ENCODE assay signal across 28 mouse cellular contexts in genomic region chr13:107175891-107176290, GRCm38 (mm10).
A peak's percentile ranks its signal among the peaks of the same experiment; 100 is the strongest.
DNase-seq lines count a peak whose midpoint lies in the region; ATAC-seq and TF ChIP-seq lines count a peak whose summit lies in the region.
"Had no signal": no experiment of that assay in that cellular context is flagged by ENCODE, and none has a peak within 500 bp of the region (broad histone marks: within the 10 kb centered on the region; RNA-seq: fewer than 3 reads in every experiment).

No protein-coding gene starts in this region.

- H3K4me3 ChIP-seq in forebrain, embryonic 13.5 days: no peak overlapping the region
- H3K4me3 ChIP-seq in forebrain, embryonic 11.5 days (ENCODE audit: low read depth, low read length): no peak overlapping the region
- H3K4me3 ChIP-seq in layer of hippocampus, adult 2 months: no peak overlapping the region
- no peak overlapping the region for H3K4me3 ChIP-seq in forebrain, postnatal 0 days (ENCODE audit: low read depth, low read length)
- H3K4me3 ChIP-seq: embryonic facial prominence, embryonic 10.5 days; embryonic facial prominence, embryonic 15.5 days; heart, adult 2 months; heart, embryonic 12.5 days; limb, embryonic 13.5 days; megakaryocyte, embryonic 14.5 days; midbrain, embryonic 13.5 days; stomach, embryonic 15.5 days had no signal

- H3K9me3 ChIP-seq in forebrain, embryonic 13.5 days (replicated peaks): no peaks in the 10 kb centered on the region
- no peaks in the 10 kb centered on the region for H3K9me3 ChIP-seq in forebrain, embryonic 11.5 days (ENCODE audit: control insufficient read depth, low read length)
- no peaks in the 10 kb centered on the region for H3K9me3 ChIP-seq in forebrain, postnatal 0 days (ENCODE audit: low read length)
- H3K9me3 ChIP-seq: embryonic facial prominence, embryonic 10.5 days; embryonic facial prominence, embryonic 15.5 days; heart, embryonic 12.5 days; limb, embryonic 13.5 days; megakaryocyte, embryonic 14.5 days; midbrain, embryonic 13.5 days; stomach, embryonic 15.5 days had no signal

- WGBS in forebrain, embryonic 13.5 days: 90% methylated on average over 4 of the region's 4 CpGs
- 92% methylated on average over 4 of the region's 4 CpGs for WGBS in forebrain, embryonic 11.5 days
- 46% methylated on average over 4 of the region's 4 CpGs for WGBS in forebrain, postnatal 0 days

- no peak overlapping the region for H3K27ac ChIP-seq in forebrain, embryonic 13.5 days
- no peak overlapping the region for H3K27ac ChIP-seq in forebrain, embryonic 11.5 days (ENCODE audit: low read depth, low read length)
- 0 out of 2 replicates have a peak overlapping the region, but pooled peaks have one; percentile 15 for H3K27ac ChIP-seq in layer of hippocampus, adult 2 months
- H3K27ac ChIP-seq in forebrain, postnatal 0 days (ENCODE audit: low read depth, low read length): no peak overlapping the region
- H3K27ac ChIP-seq: embryonic facial prominence, embryonic 10.5 days; embryonic facial prominence, embryonic 15.5 days; heart, adult 2 months; hindbrain, embryonic 14.5 days; limb, embryonic 13.5 days; midbrain, embryonic 13.5 days; stomach, embryonic 15.5 days had no signal

- H3K4me2 ChIP-seq in forebrain, embryonic 13.5 days: no peak overlapping the region
- no peak overlapping the region for H3K4me2 ChIP-seq in forebrain, embryonic 11.5 days (ENCODE audit: low read depth, low read length, severe bottlenecking)
- no peak overlapping the region for H3K4me2 ChIP-seq in forebrain, postnatal 0 days (ENCODE audit: low read depth)
- H3K4me2 ChIP-seq: embryonic facial prominence, embryonic 15.5 days; heart, embryonic 12.5 days; hindbrain, embryonic 14.5 days; limb, embryonic 13.5 days; liver, embryonic 11.5 days; midbrain, embryonic 13.5 days; stomach, embryonic 15.5 days had no signal

- no peaks in the 10 kb centered on the region for H3K4me1 ChIP-seq in forebrain, embryonic 13.5 days
- no peaks in the 10 kb centered on the region for H3K4me1 ChIP-seq in forebrain, embryonic 11.5 days (replicated peaks; ENCODE audit: control insufficient read depth, insufficient read depth, low read length)
- no peaks in the 10 kb centered on the region for H3K4me1 ChIP-seq in forebrain, postnatal 0 days (ENCODE audit: insufficient read depth)
- H3K4me1 ChIP-seq: embryonic facial prominence, embryonic 10.5 days; embryonic facial prominence, embryonic 15.5 days; heart, embryonic 12.5 days; limb, embryonic 13.5 days; megakaryocyte, embryonic 14.5 days; stomach, embryonic 15.5 days had no signal

- ATAC-seq in forebrain, embryonic 13.5 days: peak; percentile 63; the same call in 1 of the 2 replicates
- ATAC-seq in forebrain, embryonic 11.5 days (replicated peaks; ENCODE audit: low FRiP score): no peak
- peak; percentile 88 for ATAC-seq in forebrain, postnatal 0 days
- ATAC-seq: CD4-positive, CD25-positive, alpha-beta regulatory T cell, adult 4 months; intestine, postnatal 0 days; midbrain, embryonic 13.5 days had no signal

- no peak for TF ChIP-seq CTCF in layer of hippocampus, adult 2 months (conservative IDR thresholded peaks at IDR 0.05)
- TF ChIP-seq CTCF in forebrain, postnatal 0 days (IDR thresholded peaks at IDR 0.05; ENCODE audit: low read depth): no peak

- no peak overlapping the region for H3K9ac ChIP-seq in forebrain, embryonic 13.5 days
- no peak overlapping the region for H3K9ac ChIP-seq in forebrain, embryonic 11.5 days (ENCODE audit: low read length)
- H3K9ac ChIP-seq in forebrain, postnatal 0 days: no peak overlapping the region
- H3K9ac ChIP-seq: embryonic facial prominence, embryonic 15.5 days; heart, embryonic 12.5 days; hindbrain, embryonic 14.5 days; limb, embryonic 13.5 days; midbrain, embryonic 13.5 days; stomach, embryonic 15.5 days had no signal

- H3K36me3 ChIP-seq in forebrain, embryonic 13.5 days (ENCODE audit: poor library complexity, severe bottlenecking): no peaks in the 10 kb centered on the region
- H3K36me3 ChIP-seq in forebrain, embryonic 11.5 days (ENCODE audit: control insufficient read depth, insufficient read depth, low read length): no peaks in the 10 kb centered on the region
- no peaks in the 10 kb centered on the region for H3K36me3 ChIP-seq in forebrain, postnatal 0 days (ENCODE audit: insufficient read depth)
- H3K36me3 ChIP-seq: embryonic facial prominence, embryonic 10.5 days; embryonic facial prominence, embryonic 15.5 days; heart, embryonic 12.5 days; limb, embryonic 13.5 days; midbrain, embryonic 13.5 days; stomach, embryonic 15.5 days had no signal

- no peaks in the 10 kb centered on the region for H3K27me3 ChIP-seq in forebrain, embryonic 13.5 days
- no peaks in the 10 kb centered on the region for H3K27me3 ChIP-seq in forebrain, embryonic 11.5 days (ENCODE audit: control insufficient read depth, insufficient read depth, low read length)
- H3K27me3 ChIP-seq in forebrain, postnatal 0 days (ENCODE audit: insufficient read depth, low read length): no peaks in the 10 kb centered on the region
- H3K27me3 ChIP-seq: embryonic facial prominence, embryonic 15.5 days; heart, embryonic 12.5 days; limb, embryonic 13.5 days; midbrain, embryonic 13.5 days; stomach, embryonic 15.5 days had no signal

- DNase-seq in forebrain, embryonic 11.5 days (ENCODE audit: low spot score): no peak
- no peak for DNase-seq in layer of hippocampus, adult 2 months (ENCODE audit: low spot score in 2 of 2)
- no peak for DNase-seq in layer of hippocampus, postnatal 25 days (ENCODE audit: extremely low spot score in 1 of 2, low spot score in 1 of 2)
- peak; percentile 30 for DNase-seq in adipocyte (ENCODE audit: low spot score)
- DNase-seq in forebrain, postnatal 0 days: peak; percentile 79
- DNase-seq in right cerebral cortex, postnatal 10 days (ENCODE audit: low spot score in 2 of 2): no peak
- DNase-seq: adrenal gland, adult 2 months; adrenal gland, postnatal 36 days; cerebellum, adult 2 months; cerebellum, postnatal 36 days; gastrocnemius, postnatal 36 days; heart, adult 2 months; kidney, postnatal 25 days; lung, postnatal 4 days; retina, postnatal 1 day; right cerebral cortex, postnatal 25 days had no signal

Comparison
In these comparisons a context has a peak if more than half of its experiments do, and no peak if none do; other contexts are left out.
1. DNase-seq: peak in adipocyte (single experiment) and forebrain, postnatal 0 days (single experiment); none in forebrain, embryonic 11.5 days (single experiment), layer of hippocampus, adult 2 months (0 of 2), layer of hippocampus, postnatal 25 days (0 of 2) and right cerebral cortex, postnatal 10 days (0 of 2).